Mouse (Mus musculus) kidney, adult 18-20 months (tissue): ENCODE data around the gene Olfr65.
A peak's percentile ranks its signal among the peaks of the same experiment; 100 is the strongest.

Source experiments
- DNase-seq: peaks from one replicate; pipeline ENCODE4 v3.0.0; 2021

Gene Olfr65

GRCm38 (mm10) chr7:103903187-103903586 is at the start of gene Olfr65:
TSS of gene Olfr65 (plus strand) at chr7:103903487.
- no peak for DNase-seq

- DNase-seq = no peak
These were observed 48.6 kb upstream of the Olfr65 start for GRCm38 (mm10) chr7:103854669-103855068.

DNA sequence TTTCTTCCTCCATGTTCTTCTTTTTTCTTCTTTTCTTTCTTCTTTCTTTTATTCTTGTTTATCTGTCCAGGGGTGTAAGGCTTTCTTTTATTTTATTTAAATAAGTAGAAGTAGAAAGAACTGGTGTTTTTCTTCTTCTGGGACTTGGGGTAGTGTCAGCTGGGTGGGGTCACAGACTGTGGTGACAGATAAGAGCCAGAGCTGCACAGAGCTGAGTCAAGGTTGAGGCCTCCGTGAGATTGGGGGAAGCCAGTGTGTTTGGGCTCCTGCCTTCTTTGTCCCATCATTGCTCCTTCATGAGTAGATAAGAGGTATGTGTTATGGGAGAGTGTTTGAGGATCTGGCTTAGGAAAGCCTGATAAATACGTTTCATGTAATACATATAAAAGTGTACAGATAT is 44.2 kb upstream of the Olfr65 start:
- DNase-seq = no peak

DNA sequence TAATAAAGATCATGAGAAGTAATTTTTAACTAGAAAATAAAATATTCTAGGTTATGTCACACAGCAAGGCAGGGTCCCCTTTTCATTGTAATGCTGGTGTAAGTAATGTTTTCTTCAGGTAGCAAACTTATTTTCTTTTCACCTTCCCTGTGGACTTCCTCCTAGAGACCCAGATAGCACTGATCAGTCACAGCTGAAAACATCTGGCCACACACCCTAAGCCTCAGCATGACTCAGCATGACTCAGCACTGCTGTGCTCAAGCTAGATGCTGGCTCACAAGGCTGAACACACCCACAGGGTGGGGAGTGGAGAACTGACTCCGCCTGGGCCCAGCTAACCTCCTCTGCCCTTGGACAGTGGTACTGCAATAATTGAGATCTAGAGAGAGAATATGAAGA is 42.4 kb upstream of the Olfr65 start:
- no peak for DNase-seq

DNA sequence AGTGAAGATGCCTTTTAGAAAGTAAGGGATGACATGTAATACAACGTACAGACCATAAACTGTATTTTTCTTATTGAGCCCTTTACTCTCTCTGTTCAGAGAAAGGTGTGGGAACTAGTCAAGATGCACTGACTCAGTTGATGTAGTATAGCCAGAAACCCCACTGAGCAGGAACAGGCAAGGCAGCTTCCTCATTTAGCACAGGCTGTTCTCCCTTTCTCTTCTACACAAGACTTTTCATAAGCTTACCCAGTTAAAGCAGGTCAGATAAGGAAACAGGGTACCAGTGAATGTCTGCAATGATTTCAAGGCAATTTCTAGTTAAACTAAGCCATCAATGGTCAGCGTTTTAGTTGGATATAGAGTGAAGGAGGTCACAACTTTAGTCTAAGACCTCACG is 41.8 kb upstream of the Olfr65 start:
- no peak for DNase-seq

- no peak for DNase-seq
These were observed 37.6 kb upstream of the Olfr65 start for GRCm38 (mm10) chr7:103865716-103866115.

GRCm38 (mm10) chr7:103870667-103871066 is 32.6 kb upstream of the Olfr65 start:
- DNase-seq = no peak

- DNase-seq = no peak
These were observed 30.2 kb upstream of the Olfr65 start for GRCm38 (mm10) chr7:103873064-103873463.

GRCm38 (mm10) chr7:103874451-103874850 is 28.8 kb upstream of the Olfr65 start:
- no peak for DNase-seq

GRCm38 (mm10) chr7:103877093-103877492 is 26.2 kb upstream of the Olfr65 start:
- DNase-seq = no peak

DNA sequence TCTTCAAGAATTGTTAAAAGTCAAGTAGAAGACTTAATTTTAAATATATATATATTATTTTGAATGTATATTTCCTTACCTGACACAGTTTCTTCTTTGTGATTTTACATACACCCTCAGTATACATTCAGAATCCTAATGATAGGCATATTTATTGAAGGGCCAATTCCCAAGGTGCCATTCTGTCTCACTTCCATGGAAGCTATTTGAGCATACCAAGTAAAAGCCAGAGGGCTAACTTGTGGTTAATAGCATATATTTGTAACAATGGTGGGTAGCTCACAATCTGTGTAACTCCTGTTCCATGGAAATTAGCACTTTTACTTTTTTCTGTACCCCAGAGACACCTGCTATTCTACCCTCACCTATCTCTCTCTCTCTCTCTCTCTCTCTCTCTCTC is 17.1 kb upstream of the Olfr65 start, which contains the start of gene Olfr66:
Olfr66 (minus strand) TSS at position 101 of the 400 bp plus-strand sequence.
- no peak for DNase-seq

GRCm38 (mm10) chr7:103894385-103894784 is 8.9 kb upstream of the Olfr65 start, which contains the start of gene Olfr64:
TSS of gene Olfr64 (minus strand) at chr7:103894485.
- no peak for DNase-seq

- DNase-seq = no peak
These were observed 6.8 kb downstream of the Olfr65 start for GRCm38 (mm10) chr7:103910047-103910446.

DNA sequence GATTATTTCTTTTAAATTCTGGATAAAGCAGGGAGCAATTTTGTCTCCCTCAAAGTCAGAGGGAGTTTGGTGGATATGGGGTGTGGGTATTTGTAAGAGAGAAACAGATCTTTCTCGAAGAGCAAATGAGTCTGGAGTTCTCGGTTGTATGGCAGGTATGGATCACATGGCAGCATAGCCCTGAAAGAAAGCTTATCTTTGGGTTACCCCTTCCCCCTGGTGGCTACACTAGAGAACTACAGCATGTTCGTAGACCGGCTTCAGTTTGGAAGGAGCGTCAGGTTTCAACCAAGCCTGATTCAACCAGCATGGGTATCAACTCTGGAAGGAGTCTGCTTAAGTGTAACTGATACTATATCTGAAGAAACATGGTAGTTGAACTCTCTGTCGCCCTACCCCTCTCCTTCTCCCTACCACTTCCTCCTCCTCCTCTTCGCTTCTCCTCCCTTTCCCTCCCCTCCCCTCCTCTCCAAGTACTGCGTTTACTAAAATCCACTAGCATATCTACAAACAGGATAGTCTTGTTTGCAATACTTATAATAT is 9.8 kb downstream of the Olfr65 start:
- DNase-seq = no peak

DNA sequence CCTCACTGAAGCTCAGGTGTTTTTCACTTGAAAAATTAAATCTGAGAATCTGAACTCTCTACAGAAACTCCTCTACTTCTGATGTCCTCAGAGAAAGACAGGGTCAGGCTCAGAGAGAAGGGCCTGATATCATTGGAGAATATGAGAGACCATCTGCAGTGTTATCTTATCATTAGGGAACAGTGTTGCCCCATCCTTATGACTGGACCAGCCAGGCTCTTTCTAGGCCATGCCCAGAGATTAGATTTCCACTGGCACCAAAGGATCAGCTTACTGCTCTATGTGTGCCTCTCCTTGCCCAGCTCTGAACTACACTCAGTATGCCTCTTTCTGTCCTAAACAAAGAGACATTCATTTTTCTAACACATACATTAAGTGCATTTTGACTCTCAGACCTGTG is 12.1 kb downstream of the Olfr65 start:
- DNase-seq = no peak

DNA sequence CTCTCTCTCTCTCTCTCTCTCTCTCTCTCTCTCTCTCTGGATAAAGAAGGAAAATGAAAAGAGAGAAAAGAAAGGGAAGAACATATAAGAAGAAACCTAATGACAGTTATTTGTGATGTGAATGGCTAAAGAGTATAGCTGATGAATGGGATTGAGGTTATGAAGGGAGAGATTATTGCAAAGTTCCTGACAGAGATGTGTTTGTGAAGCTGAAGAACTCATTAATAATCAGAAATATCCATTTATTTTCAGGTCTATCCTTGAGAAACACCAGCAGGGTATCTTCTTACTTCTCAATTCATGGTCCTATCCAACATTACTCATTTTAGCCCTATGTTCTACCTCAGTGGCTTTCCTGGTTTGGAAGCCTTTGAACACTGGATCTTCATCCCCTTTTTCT is 25.2 kb downstream of the Olfr65 start, which contains the start of gene Olfr631:
Olfr631 (plus strand) TSS at position 301 of the 400 bp plus-strand sequence.
- no peak for DNase-seq

GRCm38 (mm10) chr7:103934264-103934663 is 31.0 kb downstream of the Olfr65 start, which contains the start of gene Olfr632:
TSS of gene Olfr632 (plus strand) at chr7:103934347.
- DNase-seq = no peak

GRCm38 (mm10) chr7:103942730-103943129 is 39.4 kb downstream of the Olfr65 start:
- peak; percentile 13 for DNase-seq

- no peak for DNase-seq
These were observed 40.9 kb downstream of the Olfr65 start, which contains the start of gene Olfr633 for GRCm38 (mm10) chr7:103944137-103944536. TSS of gene Olfr633 (plus strand) at chr7:103944437.
